Mouse (Mus musculus) spleen, adult 2 months (tissue): ENCODE results near the gene Fry. TPM values are rescaled to one million over a fixed set of nuclear protein-coding genes. Genes with fewer than 3 reads are reported as not detected.

Experiments used
- DNase-seq, 2 experiments: peaks; one replicate each; pipeline versions ENCODE4 v3.0.0 to v3.0.0-alpha.2; 2012 to 2021; ENCODE audit warnings: low spot score in 2 of 2, low read depth in 1 of 2
- H3K27ac ChIP-seq: fragments of 200-500 bp; 2 replicates; pipeline ENCODE4 v1.5.1; 2012; ENCODE audit warnings: low read length, inconsistent platforms; ENCODE audit not compliant: insufficient read depth
- H3K27me3 ChIP-seq: fragments of 200-500 bp; 2 replicates; pipeline ENCODE4 v1.6.1; 2012; ENCODE audit warnings: mild to moderate bottlenecking, moderate library complexity, low read length, inconsistent platforms; ENCODE audit not compliant: control insufficient read depth, insufficient read depth
- H3K36me3 ChIP-seq: fragments of 200-500 bp; 2 replicates; pipeline ENCODE4 v1.6.1; 2012; ENCODE audit warnings: mild to moderate bottlenecking, low read length, inconsistent platforms; ENCODE audit not compliant: control insufficient read depth, insufficient read depth
- H3K4me1 ChIP-seq: fragments of 200-500 bp; 2 replicates; pipeline ENCODE4 v1.6.1; 2011; ENCODE audit warnings: inconsistent platforms; ENCODE audit not compliant: control insufficient read depth, insufficient read depth, insufficient read length
- H3K4me3 ChIP-seq: fragments of 200-500 bp; 2 replicates; pipeline ENCODE4 v1.5.1; 2011; ENCODE audit warnings: mild to moderate bottlenecking, inconsistent platforms; ENCODE audit not compliant: insufficient read depth, insufficient read length; ENCODE audit errors: extremely low read depth
- CTCF ChIP-seq: fragments of 200-500 bp; IDR thresholded peaks from 2 replicates; pipeline ENCODE4 v1.5.1; 2011; ENCODE audit warnings: mild to moderate bottlenecking, inconsistent platforms; ENCODE audit not compliant: insufficient read depth, insufficient read length, insufficient replicate concordance; ENCODE audit errors: extremely low read depth
- POLR2A ChIP-seq: fragments of 200-500 bp; IDR thresholded peaks from 2 replicates; pipeline ENCODE4 v1.6.1; 2011; ENCODE audit warnings: low read depth, low read length, inconsistent platforms
- WGBS: fragments of 180-500 bp; shearing (Covaris S2); methylation state at CpG from one replicate; pipeline ENCODE4 v1.1.7; 2018; 5-methylcytosine and 5-hydroxymethylcytosine counted together
- polyA plus RNA-seq: library from polyadenylated mRNA; depleted of rRNA; stranded (reverse); fragments of >200 nt; gene quantifications from 2 replicates; pipeline ENCODE4 v1.2.3, GENCODE M21; 2012

Fry gene
- polyA plus RNA-seq, 1 experiment = 9.2 TPM

GRCm38 (mm10) chr5:150314582-150314981, 196.1 kb downstream of the Fry start:
- 94% methylated on average over 6 of the region's 6 CpGs for WGBS
- TF ChIP-seq POLR2A = no peak
- no peak for TF ChIP-seq CTCF
- H3K36me3 ChIP-seq = peaks cover 2% of the 10 kb centered on the region; the same call in 1 of the 2 replicates
- no peak for DNase-seq
- no peak overlapping the region for H3K4me3 ChIP-seq
- H3K27me3 ChIP-seq = no peaks in the 10 kb centered on the region
- no peaks in the 10 kb centered on the region for H3K4me1 ChIP-seq
- H3K27ac ChIP-seq = no peak overlapping the region

DNA sequence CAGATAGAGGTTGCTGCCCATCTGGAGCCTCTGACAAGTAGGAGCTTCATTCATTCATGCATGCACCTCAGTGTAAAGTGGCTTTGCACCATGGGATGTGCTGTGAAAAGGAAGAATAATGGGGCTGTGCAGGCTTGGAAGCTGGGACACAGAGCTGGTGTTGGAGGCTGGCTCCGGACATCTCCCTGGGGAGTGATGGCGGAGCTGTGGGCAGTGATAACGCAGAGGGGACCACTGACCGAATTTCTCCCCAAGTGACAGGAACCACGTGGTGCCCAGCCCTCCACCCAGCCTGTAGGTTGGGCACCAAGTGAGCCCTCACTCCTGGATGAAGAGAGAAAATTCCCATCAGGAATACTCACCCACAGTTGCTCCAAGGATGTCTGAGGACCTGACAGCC, 207.0 kb downstream of the Fry start:
- H3K36me3 ChIP-seq = no peaks in the 10 kb centered on the region; the same call in 1 of the 2 replicates
- H3K4me1 ChIP-seq = no peaks in the 10 kb centered on the region
- H3K27ac ChIP-seq = no peak overlapping the region
- H3K27me3 ChIP-seq = no peaks in the 10 kb centered on the region
- no peak overlapping the region for H3K4me3 ChIP-seq
- no peak for DNase-seq
- TF ChIP-seq CTCF (no peak), POLR2A (no peak)
- 86% methylated on average over 5 of the region's 5 CpGs for WGBS

- DNase-seq = no peak
- TF ChIP-seq POLR2A (no peak), CTCF (no peak)
- Histone ChIP-seq H3K4me1 (no peaks in the 10 kb centered on the region), H3K27me3 (no peaks in the 10 kb centered on the region), H3K4me3 (no peak overlapping the region), H3K27ac (no peak overlapping the region), H3K36me3 (no peaks in the 10 kb centered on the region; the same call in 1 of the 2 replicates)
- 77% methylated on average over 6 of the region's 6 CpGs for WGBS
Measured at GRCm38 (mm10) chr5:150328686-150329085, 210.2 kb downstream of the Fry start.

GRCm38 (mm10) chr5:150331821-150332220, 213.4 kb downstream of the Fry start:
- no peaks in the 10 kb centered on the region for H3K27me3 ChIP-seq

DNA sequence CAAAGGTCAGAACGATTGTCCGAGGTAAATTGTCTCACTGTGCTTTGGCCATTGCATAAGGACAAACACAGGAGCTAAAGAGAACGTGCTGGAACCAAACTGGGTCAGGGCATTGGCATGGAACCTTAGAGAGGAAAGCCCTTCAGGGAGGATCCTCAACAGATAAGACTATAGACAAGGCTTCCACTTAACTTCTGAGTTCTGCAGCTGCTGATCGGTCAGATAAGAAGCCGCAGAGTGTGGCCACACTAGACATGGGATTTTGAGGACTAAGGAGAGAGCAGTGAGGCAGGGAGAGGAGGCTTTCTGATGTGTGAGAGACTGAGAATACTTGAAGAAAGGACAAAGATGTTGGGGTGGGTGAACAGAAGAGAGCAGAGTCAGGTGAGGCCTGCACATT, 214.4 kb downstream of the Fry start:
- no peak overlapping the region for H3K4me3 ChIP-seq
- WGBS = 55% methylated on average over 5 of the region's 5 CpGs
- H3K27ac ChIP-seq = no peak overlapping the region
- no peak for DNase-seq
- no peaks in the 10 kb centered on the region for H3K27me3 ChIP-seq
- TF ChIP-seq CTCF = no peak
- no peak for TF ChIP-seq POLR2A
- H3K36me3 ChIP-seq = no peaks in the 10 kb centered on the region
- no peaks in the 10 kb centered on the region for H3K4me1 ChIP-seq

More at GRCm38 (mm10) chr5:150331821-150332220, 213.4 kb downstream of the Fry start:
- no peaks in the 10 kb centered on the region for H3K4me1 ChIP-seq
- no peak overlapping the region for H3K27ac ChIP-seq
- no peak overlapping the region for H3K4me3 ChIP-seq
- DNase-seq = no peak
- no peaks in the 10 kb centered on the region for H3K36me3 ChIP-seq
- TF ChIP-seq POLR2A (no peak), CTCF (no peak)
- WGBS = 90% methylated on average over 2 of the region's 2 CpGs

- no peak overlapping the region for H3K27ac ChIP-seq
- 86% methylated on average over 10 of the region's 10 CpGs for WGBS
Measured at GRCm38 (mm10) chr5:150333328-150333731, 214.9 kb downstream of the Fry start.

DNA sequence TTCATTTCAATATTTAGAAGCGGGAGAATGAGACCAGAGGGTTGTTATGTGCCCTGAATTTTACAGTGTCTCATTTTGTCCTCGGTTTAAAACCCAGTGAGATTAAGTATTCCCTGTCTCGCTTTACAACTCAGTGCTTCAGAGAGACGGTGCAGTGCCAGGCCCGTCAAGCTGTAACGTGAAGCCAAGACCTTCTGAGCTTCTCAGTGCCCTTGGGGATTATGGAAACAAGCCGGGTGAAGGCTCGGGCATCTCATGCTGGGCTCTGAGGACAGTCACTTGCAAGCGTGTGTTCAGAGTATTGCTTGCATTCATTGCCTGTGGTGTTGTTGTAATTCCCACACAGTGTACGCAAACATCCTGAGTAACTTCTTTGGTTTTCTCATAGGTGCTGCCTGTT, 218.0 kb downstream of the Fry start:
- H3K27ac ChIP-seq = no peak overlapping the region
- TF ChIP-seq CTCF (no peak), POLR2A (no peak)
- no peaks in the 10 kb centered on the region for H3K36me3 ChIP-seq
- no peaks in the 10 kb centered on the region for H3K4me1 ChIP-seq
- H3K4me3 ChIP-seq = no peak overlapping the region
- H3K27me3 ChIP-seq = no peaks in the 10 kb centered on the region
- 95% methylated on average over 10 of the region's 10 CpGs for WGBS
- DNase-seq = no peak

More at GRCm38 (mm10) chr5:150333328-150333731, 214.9 kb downstream of the Fry start:
- H3K27me3 ChIP-seq = no peaks in the 10 kb centered on the region
- H3K4me1 ChIP-seq = no peaks in the 10 kb centered on the region
- no peaks in the 10 kb centered on the region for H3K36me3 ChIP-seq
- DNase-seq = no peak
- TF ChIP-seq POLR2A (no peak), CTCF (no peak)
- H3K4me3 ChIP-seq = no peak overlapping the region
